Mouse (Mus musculus) gastrocnemius, adult 2 months (tissue): ENCODE measurements around the gene Ugt2a2. TPM values are rescaled to one million over a fixed set of nuclear protein-coding genes. Genes with fewer than 3 reads are reported as not detected.
"Not testable (repeated sequence)": the region's sequence is repeated elsewhere in the genome, so short reads cannot be mapped to it uniquely, and the experiment has no call there.

Source experiments
- DNase-seq: peaks from one replicate; pipeline ENCODE4 v3.0.0; 2022
- H3K27ac ChIP-seq: fragments of 200-600 bp; 2 replicates; pipeline ENCODE4 v1.8.1; 2022; ENCODE audit warnings: mild to moderate bottlenecking
- H3K4me3 ChIP-seq: fragments of 200-600 bp; 2 replicates; pipeline ENCODE4 v1.8.1; 2022; ENCODE audit warnings: mild to moderate bottlenecking, moderate library complexity
- CTCF ChIP-seq: fragments of 200-600 bp; IDR thresholded peaks from 2 replicates; pipeline ENCODE4 v1.8.1; 2022; ENCODE audit warnings: antibody characterized with exemption, mild to moderate bottlenecking, moderate library complexity
- intact Hi-C: fragments of 180-260 bp; cut with DNase I; formaldehyde crosslinking; loops from one replicate; pipeline ENCODE4 v1.15.1; 2025
- total RNA-seq, 2 experiments: library from RNA; stranded (reverse); gene quantifications; 2 replicates each; pipeline ENCODE4 v1.2.3; 2021

Gene Ugt2a2
- total RNA-seq, 2 experiments from 2014 or later = not detected

- no peak overlapping the region for H3K4me3 ChIP-seq
- intact Hi-C loops = no loop called here
- no peak for TF ChIP-seq CTCF
- DNase-seq = no peak
- no peak overlapping the region for H3K27ac ChIP-seq
These were observed 56.4 kb downstream of the Ugt2a2 start for GRCm38 (mm10) chr5:87425676-87426075.

GRCm38 (mm10) chr5:87424041-87424440, 58.0 kb downstream of the Ugt2a2 start, which contains the start of gene Ugt2b38:
TSS of gene Ugt2b38 (minus strand) at chr5:87424203.
- intact Hi-C loops, DNase-seq, H3K27ac ChIP-seq, H3K4me3 ChIP-seq: not testable (repeated sequence)

Other genes starting within 250 kb of the Ugt2a2 start
- gene Ugt2b37, start 227.5 kb downstream of the Ugt2a2 start, total RNA-seq = not detected
- not detected for gene Ugt2a3, start 145.1 kb downstream of the Ugt2a2 start, total RNA-seq
- not detected for gene Ugt2b38, start 58.1 kb downstream of the Ugt2a2 start, total RNA-seq
- gene Gm43638, start 4.5 kb upstream of the Ugt2a2 start, total RNA-seq = not detected
- gene Ugt2a1, start 8.6 kb upstream of the Ugt2a2 start, total RNA-seq = not detected
- gene Sult1b1, start 55.9 kb upstream of the Ugt2a2 start, total RNA-seq = not detected
- not detected for gene Sult1d1, start 86.8 kb upstream of the Ugt2a2 start, total RNA-seq
- gene Sult1e1, start 109.3 kb upstream of the Ugt2a2 start, total RNA-seq = under 1 TPM in 1 of 2 experiments, not detected in 1; 0.26 TPM
- not detected for gene Csn1s1, start 183.9 kb upstream of the Ugt2a2 start, total RNA-seq
- not detected for gene Csn2, start 217.4 kb upstream of the Ugt2a2 start, total RNA-seq